Comparison of ENCODE assay signal across 24 mouse cellular contexts in genomic region chr19:47853053-47853452, GRCm38 (mm10).
"Had no signal": no experiment of that assay in that cellular context is flagged by ENCODE, and none has a peak within 500 bp of the region (broad histone marks: within the 10 kb centered on the region; RNA-seq: fewer than 3 reads in every experiment).

No protein-coding gene starts in this region.

- H3K27ac ChIP-seq: hindbrain, embryonic 10.5 days; hindbrain, embryonic 12.5 days; hindbrain, embryonic 14.5 days; kidney, postnatal 0 days; liver, embryonic 13.5 days; liver, embryonic 15.5 days had no signal

- H3K4me3 ChIP-seq: heart, adult 2 months; heart, embryonic 13.5 days; heart, embryonic 15.5 days; hindbrain, embryonic 10.5 days; hindbrain, embryonic 12.5 days; kidney, embryonic 15.5 days; liver, embryonic 13.5 days; liver, embryonic 15.5 days had no signal

- DNase-seq: gastrocnemius, postnatal 14 days; gastrocnemius, postnatal 36 days; heart, adult 11 months; heart, adult 2 months; heart, postnatal 14 days; heart, postnatal 36 days; kidney, adult 11 months; kidney, adult 2 months; kidney, adult 9 months; kidney, postnatal 14 days; kidney, postnatal 36 days; layer of hippocampus, adult 9-11 months; layer of hippocampus, postnatal 36 days; left cerebral cortex, postnatal 4 days; liver; liver, embryonic 13.5 days had no signal
